Mouse (Mus musculus) kidney, embryonic 16.5 days (tissue): Measurements from ENCODE around the gene Gm49380. TPM values are rescaled to one million over a fixed set of nuclear protein-coding genes. Genes with fewer than 3 reads are reported as not detected.

Source experiments
- ATAC-seq: fragments of 200-750 bp; cut with Nextera tagmentation; 2 replicates; pipeline ENCODE4 v1.8.0; 2017; ENCODE audit warnings: moderate TSS enrichment; ENCODE audit not compliant: low FRiP score, low TSS enrichment
- H3K27ac ChIP-seq: fragments of 300-500 bp; sonication (generic); 2 replicates; pipeline ENCODE4 v1.5.1; 2014; ENCODE audit warnings: low read length
- H3K27me3 ChIP-seq: fragments of 300-500 bp; sonication (generic); 2 replicates; pipeline ENCODE4 v1.6.1; 2014; ENCODE audit warnings: low read length, control low read depth, mixed read lengths; ENCODE audit not compliant: insufficient read depth
- H3K36me3 ChIP-seq: fragments of 300-500 bp; sonication (generic); 2 replicates; pipeline ENCODE4 v1.6.1; 2014; ENCODE audit warnings: low read length, control low read depth, mixed read lengths; ENCODE audit not compliant: insufficient read depth
- H3K4me1 ChIP-seq: fragments of 300-500 bp; sonication (generic); 2 replicates; pipeline ENCODE4 v1.6.1; 2014; ENCODE audit warnings: low read length, control low read depth, mixed read lengths; ENCODE audit not compliant: insufficient read depth
- H3K4me2 ChIP-seq: fragments of 300-500 bp; sonication (generic); replicated peaks from 2 replicates; pipeline ENCODE4 v1.6.1; 2014; ENCODE audit warnings: low read depth, low read length
- H3K4me3 ChIP-seq: fragments of 300-500 bp; sonication (generic); 2 replicates; pipeline ENCODE4 v1.5.1; 2014; ENCODE audit warnings: mild to moderate bottlenecking, low read length
- H3K9ac ChIP-seq: fragments of 300-500 bp; sonication (generic); replicated peaks from 2 replicates; pipeline ENCODE4 v1.6.1; 2014; ENCODE audit warnings: low read length
- H3K9me3 ChIP-seq: fragments of 300-500 bp; sonication (generic); 2 replicates; pipeline ENCODE4 v1.6.1; 2016; ENCODE audit warnings: low read length, control low read depth
- WGBS: fragments of 180-500 bp; shearing (Covaris S2); extraction: QIAGEN DNeasy Blood & Tissue Kit; methylation state at CpG from one replicate; pipeline ENCODE4 v1.1.7; 2014; 5-methylcytosine and 5-hydroxymethylcytosine counted together
- polyA plus RNA-seq: library from polyadenylated mRNA; unstranded; fragments of >200 nt; fragmentation: Nextera tagmentation; extraction: Ambion mirVana; gene quantifications from 2 replicates; pipeline ENCODE4 v1.2.1, GENCODE M21; 2015

Gm49380 gene
- polyA plus RNA-seq, 1 experiment from 2014 or later: 0.25 TPM

- 0 out of 2 replicates have a peak, but pooled peaks have one; percentile 6 for ATAC-seq
- Histone ChIP-seq H3K4me3 (peak overlapping the region; percentile 60), H3K27ac (peak overlapping the region; percentile 90), H3K9ac (peak overlapping the region; percentile 76), H3K4me1 (peaks cover 58% of the 10 kb centered on the region), H3K4me2 (peak overlapping the region; percentile 88), H3K27me3 (peaks cover 4% of the 10 kb centered on the region; the same call in 1 of the 2 replicates), H3K36me3 (0 out of 2 replicates have a peak, but pooled peaks cover 3% of the 10 kb centered on the region), H3K9me3 (no peaks in the 10 kb centered on the region)
- WGBS: 2% methylated on average over 48 of the region's 49 CpGs
Observed at GRCm38 (mm10) chr9:44134851-44135730, 21.8 kb upstream of the Gm49380 start.

- Histone ChIP-seq H3K27me3 (peaks cover 4% of the 10 kb centered on the region; the same call in 1 of the 2 replicates), H3K4me1 (peaks cover 67% of the 10 kb centered on the region), H3K9me3 (no peaks in the 10 kb centered on the region), H3K27ac (peak within 1 kb of the TSS; percentile 90), H3K4me3 (peak within 1 kb of the TSS; percentile 60), H3K36me3 (0 out of 2 replicates have a peak, but pooled peaks cover under 1% of the 10 kb centered on the region), H3K4me2 (peak within 1 kb of the TSS; percentile 88), H3K9ac (peak within 1 kb of the TSS; percentile 76)
- under 1% methylated on average over 39 of the region's 55 CpGs for WGBS
- peak; percentile 21; the same call in 1 of the 2 replicates for ATAC-seq
Observed at GRCm38 (mm10) chr9:44134101-44134850, 21.0 kb upstream of the Gm49380 start, which contains the start of gene Mcam. Gene Mcam (plus strand): TSS chr9:44134469.

- H3K27me3 ChIP-seq: peaks cover 4% of the 10 kb centered on the region; the same call in 1 of the 2 replicates
- no peak for ATAC-seq
- WGBS: 10% methylated on average over 2 of the region's 2 CpGs
- H3K9me3 ChIP-seq: no peaks in the 10 kb centered on the region
- H3K27ac ChIP-seq: peak overlapping the region; percentile 90
- peaks cover 73% of the 10 kb centered on the region for H3K4me1 ChIP-seq
- H3K9ac ChIP-seq: peak overlapping the region; percentile 76; the same call in 1 of the 2 replicates
- H3K4me3 ChIP-seq: peak overlapping the region; percentile 60
- H3K4me2 ChIP-seq: peak overlapping the region; percentile 88
- no peaks in the 10 kb centered on the region for H3K36me3 ChIP-seq
Observed at GRCm38 (mm10) chr9:44133287-44133686, 20.0 kb upstream of the Gm49380 start.

- H3K9me3 ChIP-seq: no peaks in the 10 kb centered on the region
- no peaks in the 10 kb centered on the region for H3K36me3 ChIP-seq
- no peak overlapping the region for H3K4me2 ChIP-seq
- peak overlapping the region; percentile 90 for H3K27ac ChIP-seq
- no peak for ATAC-seq
- no peak overlapping the region for H3K4me3 ChIP-seq
- H3K9ac ChIP-seq: peak overlapping the region; percentile 39; the same call in 1 of the 2 replicates
- peaks cover 4% of the 10 kb centered on the region; the same call in 1 of the 2 replicates for H3K27me3 ChIP-seq
- peaks cover 69% of the 10 kb centered on the region for H3K4me1 ChIP-seq
- WGBS: 66% methylated on average over 5 of the region's 5 CpGs
Observed at GRCm38 (mm10) chr9:44132200-44132599, 18.9 kb upstream of the Gm49380 start.

GRCm38 (mm10) chr9:44131276-44131590, 17.9 kb upstream of the Gm49380 start:
- Histone ChIP-seq H3K27ac (peak overlapping the region; percentile 90), H3K4me3 (no peak overlapping the region), H3K4me2 (peak overlapping the region; percentile 69; the same call in 1 of the 2 replicates), H3K9me3 (no peaks in the 10 kb centered on the region), H3K4me1 (peaks cover 71% of the 10 kb centered on the region), H3K27me3 (peaks cover 4% of the 10 kb centered on the region; the same call in 1 of the 2 replicates), H3K9ac (peak overlapping the region; percentile 44; the same call in 1 of the 2 replicates), H3K36me3 (no peaks in the 10 kb centered on the region)
- ATAC-seq: no peak
- 36% methylated on average over 7 of the region's 7 CpGs for WGBS

- WGBS: 14% methylated on average over 19 of the region's 19 CpGs
- H3K4me2 ChIP-seq: peak overlapping the region; percentile 69
- H3K36me3 ChIP-seq: no peaks in the 10 kb centered on the region
- ATAC-seq: peak; percentile 46
- H3K27ac ChIP-seq: peak overlapping the region; percentile 90
- no peaks in the 10 kb centered on the region for H3K9me3 ChIP-seq
- H3K4me1 ChIP-seq: peaks cover 70% of the 10 kb centered on the region
- H3K27me3 ChIP-seq: peaks cover 4% of the 10 kb centered on the region; the same call in 1 of the 2 replicates
- H3K9ac ChIP-seq: peak overlapping the region; percentile 71; the same call in 1 of the 2 replicates
- H3K4me3 ChIP-seq: peak overlapping the region; percentile 44
Observed at GRCm38 (mm10) chr9:44130581-44131275, 17.4 kb upstream of the Gm49380 start.

GRCm38 (mm10) chr9:44130034-44130433, 16.7 kb upstream of the Gm49380 start:
- 0% methylated on average over 27 of the region's 27 CpGs for WGBS
- Histone ChIP-seq H3K9me3 (no peaks in the 10 kb centered on the region), H3K27ac (peak overlapping the region; percentile 90), H3K27me3 (peaks cover 4% of the 10 kb centered on the region; the same call in 1 of the 2 replicates), H3K36me3 (no peaks in the 10 kb centered on the region), H3K9ac (peak overlapping the region; percentile 71), H3K4me1 (peaks cover 72% of the 10 kb centered on the region), H3K4me3 (peak overlapping the region; percentile 44), H3K4me2 (peak overlapping the region; percentile 69)
- ATAC-seq: peak; percentile 53

GRCm38 (mm10) chr9:44129633-44130032, 16.3 kb upstream of the Gm49380 start:
- Histone ChIP-seq H3K36me3 (no peaks in the 10 kb centered on the region), H3K9me3 (no peaks in the 10 kb centered on the region), H3K4me3 (peak overlapping the region; percentile 44), H3K9ac (peak overlapping the region; percentile 71), H3K27me3 (peaks cover 4% of the 10 kb centered on the region; the same call in 1 of the 2 replicates), H3K4me1 (peaks cover 76% of the 10 kb centered on the region), H3K4me2 (peak overlapping the region; percentile 69), H3K27ac (peak overlapping the region; percentile 90)
- no peak for ATAC-seq
- WGBS: 6% methylated on average over 9 of the region's 9 CpGs

GRCm38 (mm10) chr9:44127351-44127801, 14.1 kb upstream of the Gm49380 start:
- peak overlapping the region; percentile 31; the same call in 1 of the 2 replicates for H3K27ac ChIP-seq
- 64% methylated on average over 3 of the region's 3 CpGs for WGBS
- H3K9me3 ChIP-seq: no peaks in the 10 kb centered on the region
- H3K27me3 ChIP-seq: peaks cover 2% of the 10 kb centered on the region; the same call in 1 of the 2 replicates
- peaks cover 58% of the 10 kb centered on the region for H3K4me1 ChIP-seq
- H3K9ac ChIP-seq: no peak overlapping the region
- no peak overlapping the region for H3K4me3 ChIP-seq
- ATAC-seq: no peak
- H3K4me2 ChIP-seq: no peak overlapping the region
- H3K36me3 ChIP-seq: no peaks in the 10 kb centered on the region
